Mouse (Mus musculus) neutrophil, adult 59 days (primary cell): ENCODE measurements around the gene Cdk5r1. TPM values are rescaled to one million over a fixed set of nuclear protein-coding genes. Genes with fewer than 3 reads are reported as not detected.

ENCODE experiments used
- total RNA-seq, 2 experiments: library from RNA; stranded (reverse); gene quantifications; 1 replicate in 1 of 2; 2 replicates in 1 of 2; pipeline ENCODE4 v1.2.4; 2023

Cdk5r1 gene
- 10 to 100 TPM; 29.9 to 32.0 TPM for total RNA-seq

DNA sequence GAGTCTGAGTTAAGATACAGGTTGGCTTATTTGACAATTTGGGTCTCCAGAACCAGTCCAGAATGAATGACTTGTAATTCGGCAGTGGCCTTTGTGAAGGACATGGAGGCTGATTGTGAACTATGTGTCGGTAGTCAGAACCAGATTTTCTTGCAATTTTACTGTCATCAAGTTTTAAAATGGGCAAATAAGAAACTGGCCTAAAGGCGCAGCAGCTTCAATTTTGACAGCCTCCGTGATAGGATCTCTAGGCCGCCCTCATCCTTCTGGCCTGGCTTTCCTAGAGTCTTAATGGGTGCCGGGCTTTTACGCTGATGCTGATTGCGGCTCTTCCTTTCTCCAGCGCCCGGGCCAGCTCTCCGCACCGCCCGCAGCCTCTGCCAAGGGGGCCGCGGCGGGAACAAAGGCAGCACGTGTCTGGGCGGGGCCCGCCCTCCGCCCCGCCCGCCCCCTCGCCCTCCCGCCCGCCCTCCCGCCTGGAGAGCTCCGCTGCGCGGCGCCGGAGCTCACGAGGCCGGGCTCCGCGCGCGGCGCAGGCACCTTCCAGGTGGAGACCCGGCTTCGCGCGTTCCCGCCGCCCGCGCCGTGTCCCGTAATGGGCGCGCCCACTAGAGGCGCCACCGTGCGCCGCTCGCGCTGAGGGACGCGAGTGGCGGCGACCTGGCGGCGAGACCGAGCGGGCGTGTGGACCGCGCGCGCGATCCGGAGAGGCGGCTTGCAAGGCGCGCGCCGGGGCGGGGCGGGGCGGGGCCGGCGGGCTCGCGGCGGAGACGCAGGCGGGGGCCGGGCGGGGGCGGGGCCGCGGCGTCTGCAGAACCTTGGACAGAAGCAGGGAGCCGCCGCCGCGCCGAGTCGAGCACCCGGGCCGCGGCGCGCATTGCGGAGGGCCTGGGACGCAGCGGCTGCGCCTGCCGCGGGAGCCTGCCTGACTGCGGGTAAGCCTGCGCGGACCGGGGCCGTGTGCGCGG, at the start of gene Cdk5r1:
Gene Cdk5r1, plus strand, starts transcription at position 802 of the 968 bp plus-strand sequence.

GRCm38 (mm10) chr11:80428381-80429008, 48.3 kb upstream of the Cdk5r1 start, which contains the start of gene Psmd11:
Psmd11 (plus strand) TSS chr11:80428615.

Other genes with a start within 250 kb of the Cdk5r1 start
- gene Rhbdl3, start 176.1 kb upstream of the Cdk5r1 start, total RNA-seq = under 1 TPM; 0.09 to 0.44 TPM
- gene 5730455P16Rik, start 99.0 kb upstream of the Cdk5r1 start, total RNA-seq = 1 to 10 TPM; 5.7 to 7.8 TPM
- gene Zfp207, start 93.7 kb upstream of the Cdk5r1 start, total RNA-seq = 100 to 1,000 TPM; 131 to 134 TPM
- 10 to 100 TPM; 59.4 to 64.8 TPM for gene Psmd11, start 48.4 kb upstream of the Cdk5r1 start, total RNA-seq